Mouse (Mus musculus): ENCODE measurements around the gene Rtl8b. TPM values are rescaled to one million over a fixed set of nuclear protein-coding genes. Genes with fewer than 3 reads are reported as not detected.
A peak's percentile ranks its signal among the peaks of the same experiment; 100 is the strongest.
"Not testable (repeated sequence)": the region's sequence is repeated elsewhere in the genome, so short reads cannot be mapped to it uniquely, and the experiment has no call there.

Rtl8b gene
- polyA plus RNA-seq, 1 experiment from 2014 or later, result 41.6 TPM

- H3K27me3 ChIP-seq (ENCODE audit: control insufficient read depth, insufficient read depth, low read length), result no peaks in the 10 kb centered on the region
- H3K4me3 ChIP-seq (ENCODE audit: low read depth, low read length), result no peak overlapping the region
- no peak overlapping the region for H3K9ac ChIP-seq (ENCODE audit: low read length)
- H3K4me2 ChIP-seq (replicated peaks; ENCODE audit: low read depth), result no peak overlapping the region
- no peaks in the 10 kb centered on the region for H3K9me3 ChIP-seq (ENCODE audit: control insufficient read depth, low read length)
- DNase-seq (ENCODE audit: low spot score), result peak; percentile 19
- no peak overlapping the region for H3K27ac ChIP-seq (replicated peaks)
- ATAC-seq (ENCODE audit: low FRiP score, low TSS enrichment), result peak; percentile 88
- H3K36me3 ChIP-seq (ENCODE audit: control insufficient read depth, insufficient read depth, low read length), result no peaks in the 10 kb centered on the region
- no peak for TF ChIP-seq CTCF (IDR thresholded peaks at IDR 0.05; ENCODE audit: low read depth)
- TF ChIP-seq EP300 (optimal IDR thresholded peaks at IDR 0.05), result no peak
- no peaks in the 10 kb centered on the region for H3K4me1 ChIP-seq (replicated peaks; ENCODE audit: control insufficient read depth, insufficient read depth)
- 69% methylated on average over 9 of the region's 9 CpGs for WGBS
These were observed 24.0 kb upstream of the Rtl8b start for GRCm38 (mm10) chrX:53694008-53694777.

DNA sequence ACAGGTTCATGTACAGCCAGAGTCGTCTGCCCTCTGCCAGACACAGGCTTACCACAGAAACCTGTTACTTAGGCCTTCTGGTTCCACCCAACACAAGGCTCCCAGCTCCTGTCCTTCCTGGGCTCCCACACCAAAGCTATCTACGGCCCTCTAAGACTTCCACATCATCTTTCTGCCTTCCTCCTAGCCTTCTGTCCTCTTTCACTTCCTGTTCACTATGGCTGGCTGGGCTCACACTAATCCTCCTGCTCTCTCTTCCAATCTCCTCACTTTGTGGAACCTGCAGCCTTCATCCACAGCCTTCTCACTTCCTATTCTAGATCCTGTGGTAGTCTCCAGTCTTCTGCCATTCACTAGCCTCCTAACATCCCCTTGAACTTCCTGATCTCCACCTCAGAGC, 22.9 kb upstream of the Rtl8b start:
- Histone ChIP-seq H3K27me3 (ENCODE audit: control insufficient read depth, insufficient read depth, low read length) (no peaks in the 10 kb centered on the region), H3K4me2 (replicated peaks; ENCODE audit: low read depth) (no peak overlapping the region), H3K27ac (replicated peaks) (no peak overlapping the region), H3K4me1 (replicated peaks; ENCODE audit: control insufficient read depth, insufficient read depth) (no peaks in the 10 kb centered on the region), H3K9ac (ENCODE audit: low read length) (no peak overlapping the region), H3K4me3 (ENCODE audit: low read depth, low read length) (no peak overlapping the region), H3K9me3 (ENCODE audit: control insufficient read depth, low read length) (no peaks in the 10 kb centered on the region), H3K36me3 (ENCODE audit: control insufficient read depth, insufficient read depth, low read length) (no peaks in the 10 kb centered on the region)
- WGBS, result 69% methylated on average over 2 of the region's 2 CpGs
- ATAC-seq (ENCODE audit: low FRiP score, low TSS enrichment) (no peak), DNase-seq (ENCODE audit: low spot score) (no peak)
- TF ChIP-seq EP300 (optimal IDR thresholded peaks at IDR 0.05) (no peak), CTCF (IDR thresholded peaks at IDR 0.05; ENCODE audit: low read depth) (no peak)

DNA sequence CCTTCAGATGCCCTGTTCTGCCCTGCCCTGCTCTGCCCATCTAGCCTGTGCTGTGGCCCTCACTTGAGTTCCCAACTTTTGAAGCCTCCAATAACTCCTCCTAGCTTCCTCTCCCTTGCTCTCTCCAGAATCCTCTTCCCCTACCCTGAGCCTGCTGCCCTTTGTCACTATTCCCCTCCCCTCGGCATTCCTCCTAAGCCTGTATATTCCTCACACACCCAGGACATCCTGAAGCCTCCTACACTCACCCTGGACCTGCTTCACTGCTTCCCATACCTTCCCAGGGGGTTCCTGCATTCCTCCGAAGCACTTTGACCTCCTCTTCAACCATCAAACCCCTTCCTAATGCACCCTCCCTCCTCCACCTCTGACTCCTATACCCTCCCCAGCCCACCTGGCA, 21.9 kb upstream of the Rtl8b start:
- ATAC-seq (ENCODE audit: low FRiP score, low TSS enrichment) (no peak), DNase-seq (ENCODE audit: low spot score) (no peak)
- H3K36me3 ChIP-seq (ENCODE audit: control insufficient read depth, insufficient read depth, low read length), result no peaks in the 10 kb centered on the region
- H3K9me3 ChIP-seq (ENCODE audit: control insufficient read depth, low read length), result no peaks in the 10 kb centered on the region
- H3K9ac ChIP-seq (ENCODE audit: low read length), result no peak overlapping the region
- 46% methylated on average over 2 of the region's 2 CpGs for WGBS
- H3K4me1 ChIP-seq (replicated peaks; ENCODE audit: control insufficient read depth, insufficient read depth), result no peaks in the 10 kb centered on the region
- no peak overlapping the region for H3K27ac ChIP-seq (replicated peaks)
- H3K27me3 ChIP-seq (ENCODE audit: control insufficient read depth, insufficient read depth, low read length), result no peaks in the 10 kb centered on the region
- TF ChIP-seq CTCF (IDR thresholded peaks at IDR 0.05; ENCODE audit: low read depth) (no peak), EP300 (optimal IDR thresholded peaks at IDR 0.05) (no peak)
- no peak overlapping the region for H3K4me3 ChIP-seq (ENCODE audit: low read depth, low read length)
- H3K4me2 ChIP-seq (replicated peaks; ENCODE audit: low read depth), result no peak overlapping the region

DNA sequence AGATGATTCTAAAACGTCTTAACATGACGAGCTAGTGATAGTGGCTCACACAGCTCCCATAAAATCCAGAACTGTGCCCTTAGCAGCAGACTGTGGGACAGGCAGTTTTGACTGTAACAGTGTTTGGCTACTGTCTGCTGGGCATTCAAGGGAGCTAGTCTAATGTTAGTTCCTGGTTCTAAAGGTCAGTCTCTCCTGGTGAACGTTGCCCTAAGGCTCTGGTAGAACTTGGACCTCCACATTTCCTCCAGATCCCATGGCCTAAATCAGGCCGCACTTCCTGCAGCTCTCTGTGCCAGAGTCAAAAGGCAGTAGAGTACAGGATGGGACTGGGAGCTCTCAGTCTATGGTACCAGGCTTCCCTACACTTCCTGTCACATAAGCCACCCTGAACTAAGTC, 14.5 kb upstream of the Rtl8b start:
- H3K9ac ChIP-seq (ENCODE audit: low read length); H3K27me3 ChIP-seq (ENCODE audit: control insufficient read depth, insufficient read depth, low read length); DNase-seq (ENCODE audit: low spot score); H3K36me3 ChIP-seq (ENCODE audit: control insufficient read depth, insufficient read depth, low read length); ATAC-seq (ENCODE audit: low FRiP score, low TSS enrichment); H3K9me3 ChIP-seq (ENCODE audit: control insufficient read depth, low read length); H3K4me1 ChIP-seq (replicated peaks; ENCODE audit: control insufficient read depth, insufficient read depth); H3K27ac ChIP-seq (replicated peaks); H3K4me2 ChIP-seq (replicated peaks; ENCODE audit: low read depth); H3K4me3 ChIP-seq (ENCODE audit: low read depth, low read length): not testable (repeated sequence)
- WGBS, result 66% methylated on average over 2 of the region's 4 CpGs

DNA sequence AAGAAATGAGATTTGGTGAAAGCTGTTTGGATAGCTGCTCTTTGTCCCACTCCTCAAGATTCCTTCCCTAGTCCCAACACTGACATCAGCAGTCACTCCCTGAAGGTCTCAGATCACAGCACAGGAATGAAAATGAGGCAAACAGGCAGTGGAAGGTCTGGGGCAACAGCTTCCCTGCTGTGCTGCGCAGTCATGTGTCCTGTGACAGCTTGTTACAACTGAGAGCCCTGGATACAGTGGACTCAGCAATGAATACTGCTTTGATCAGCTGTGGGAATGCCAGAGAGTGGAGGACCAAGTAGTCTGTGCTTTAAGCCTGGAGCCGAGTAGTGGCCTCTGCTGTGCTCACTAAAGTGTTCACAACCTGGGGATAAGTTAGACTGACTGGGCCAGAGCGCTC, 12.4 kb upstream of the Rtl8b start:
- not testable (repeated sequence) for H3K9me3 ChIP-seq (ENCODE audit: control insufficient read depth, low read length); H3K36me3 ChIP-seq (ENCODE audit: control insufficient read depth, insufficient read depth, low read length); H3K4me1 ChIP-seq (replicated peaks; ENCODE audit: control insufficient read depth, insufficient read depth); H3K9ac ChIP-seq (ENCODE audit: low read length); H3K27me3 ChIP-seq (ENCODE audit: control insufficient read depth, insufficient read depth, low read length); H3K4me3 ChIP-seq (ENCODE audit: low read depth, low read length); ATAC-seq (ENCODE audit: low FRiP score, low TSS enrichment); H3K4me2 ChIP-seq (replicated peaks; ENCODE audit: low read depth); H3K27ac ChIP-seq (replicated peaks); DNase-seq (ENCODE audit: low spot score)
- 71% methylated on average over 1 of the region's 3 CpGs for WGBS

DNA sequence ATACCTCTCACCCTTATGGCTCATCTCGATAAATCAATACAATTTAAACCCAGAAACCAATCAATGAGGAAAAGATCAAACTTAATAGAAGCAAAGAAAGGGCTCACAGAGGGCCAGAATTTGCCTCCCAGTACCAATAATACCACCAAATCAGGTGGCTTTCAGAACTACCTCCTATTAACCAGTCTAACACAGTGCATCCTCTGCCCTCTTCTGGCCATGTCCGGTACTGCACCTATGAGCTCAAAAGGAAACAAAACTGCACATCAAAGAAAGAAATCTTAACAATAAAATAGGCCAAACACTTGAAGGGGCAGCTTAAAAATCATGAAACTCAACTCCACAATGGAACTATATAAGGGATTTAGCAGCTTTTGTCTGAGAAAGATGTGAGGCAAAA, 6.7 kb upstream of the Rtl8b start:
- DNase-seq (ENCODE audit: low spot score); H3K4me2 ChIP-seq (replicated peaks; ENCODE audit: low read depth); H3K36me3 ChIP-seq (ENCODE audit: control insufficient read depth, insufficient read depth, low read length); H3K27me3 ChIP-seq (ENCODE audit: control insufficient read depth, insufficient read depth, low read length); H3K9me3 ChIP-seq (ENCODE audit: control insufficient read depth, low read length); H3K27ac ChIP-seq (replicated peaks); ATAC-seq (ENCODE audit: low FRiP score, low TSS enrichment); H3K4me3 ChIP-seq (ENCODE audit: low read depth, low read length); H3K9ac ChIP-seq (ENCODE audit: low read length); H3K4me1 ChIP-seq (replicated peaks; ENCODE audit: control insufficient read depth, insufficient read depth): not testable (repeated sequence)
- WGBS, result 23% methylated on average over 2 of the region's 2 CpGs
- TF ChIP-seq CTCF (IDR thresholded peaks at IDR 0.05; ENCODE audit: low read depth), result peak; percentile 66

GRCm38 (mm10) chrX:53670696-53671095, 488 bp upstream of the Rtl8b start:
- not testable (repeated sequence) for H3K4me1 ChIP-seq (replicated peaks; ENCODE audit: control insufficient read depth, insufficient read depth); H3K27me3 ChIP-seq (ENCODE audit: control insufficient read depth, insufficient read depth, low read length); DNase-seq (ENCODE audit: low spot score); H3K9ac ChIP-seq (ENCODE audit: low read length); H3K9me3 ChIP-seq (ENCODE audit: control insufficient read depth, low read length); H3K27ac ChIP-seq (replicated peaks); H3K36me3 ChIP-seq (ENCODE audit: control insufficient read depth, insufficient read depth, low read length); ATAC-seq (ENCODE audit: low FRiP score, low TSS enrichment)
- Histone ChIP-seq H3K4me3 (ENCODE audit: low read depth, low read length) (peak overlapping the region; percentile 8; the same call in 1 of the 2 replicates), H3K4me2 (replicated peaks; ENCODE audit: low read depth) (peak overlapping the region; percentile 32)
- WGBS, result 14% methylated on average over 3 of the region's 4 CpGs

DNA sequence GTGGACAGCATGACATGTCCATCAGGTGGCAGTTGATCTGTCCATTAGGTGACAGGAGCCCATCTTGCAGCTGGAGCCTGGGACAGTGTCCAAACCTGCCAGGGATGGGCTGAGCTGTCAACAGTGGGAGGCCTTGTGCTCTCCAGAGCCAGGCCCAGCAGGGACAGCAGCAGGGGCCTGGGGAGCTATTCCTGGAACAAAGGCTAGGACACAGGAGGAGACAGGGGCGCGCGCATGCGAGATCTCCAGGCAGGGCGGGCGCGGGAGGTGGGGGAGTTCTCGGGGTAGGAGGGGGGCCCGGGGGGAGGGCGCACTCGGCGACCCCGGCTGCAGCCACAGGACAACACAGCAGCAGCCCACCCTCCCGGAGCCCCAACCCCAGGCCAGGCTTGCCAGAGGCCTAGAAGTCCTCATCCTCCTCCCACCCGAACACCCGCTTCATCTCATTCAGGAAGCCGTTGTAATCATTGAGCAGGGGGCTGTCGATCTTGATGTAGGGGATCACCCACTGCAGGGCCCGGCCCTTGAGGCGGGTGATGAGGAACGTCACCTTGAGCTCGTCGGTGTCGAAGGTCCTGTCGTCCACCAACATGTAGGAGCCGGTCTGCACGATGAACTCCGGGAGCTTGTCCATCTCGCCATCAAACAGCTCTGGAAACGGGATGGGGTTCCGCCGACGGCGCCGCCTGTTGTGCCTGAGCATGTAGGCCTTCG, 494 bp downstream of the Rtl8b start:
- not testable (repeated sequence) for H3K36me3 ChIP-seq (ENCODE audit: control insufficient read depth, insufficient read depth, low read length); H3K27ac ChIP-seq (replicated peaks); H3K4me2 ChIP-seq (replicated peaks; ENCODE audit: low read depth); H3K9ac ChIP-seq (ENCODE audit: low read length); H3K4me1 ChIP-seq (replicated peaks; ENCODE audit: control insufficient read depth, insufficient read depth); DNase-seq (ENCODE audit: low spot score); H3K9me3 ChIP-seq (ENCODE audit: control insufficient read depth, low read length); H3K27me3 ChIP-seq (ENCODE audit: control insufficient read depth, insufficient read depth, low read length)
- peak; percentile 58 for ATAC-seq (ENCODE audit: low FRiP score, low TSS enrichment)
- WGBS, result no CpG with 5 or more reads among the region's 36 CpGs
- peak overlapping the region; percentile 10; the same call in 1 of the 2 replicates for H3K4me3 ChIP-seq (ENCODE audit: low read depth, low read length)

All from stomach, postnatal 0 days (tissue).